Comparison of ENCODE assay signal across 13 mouse cellular contexts in the genomic region with DNA sequence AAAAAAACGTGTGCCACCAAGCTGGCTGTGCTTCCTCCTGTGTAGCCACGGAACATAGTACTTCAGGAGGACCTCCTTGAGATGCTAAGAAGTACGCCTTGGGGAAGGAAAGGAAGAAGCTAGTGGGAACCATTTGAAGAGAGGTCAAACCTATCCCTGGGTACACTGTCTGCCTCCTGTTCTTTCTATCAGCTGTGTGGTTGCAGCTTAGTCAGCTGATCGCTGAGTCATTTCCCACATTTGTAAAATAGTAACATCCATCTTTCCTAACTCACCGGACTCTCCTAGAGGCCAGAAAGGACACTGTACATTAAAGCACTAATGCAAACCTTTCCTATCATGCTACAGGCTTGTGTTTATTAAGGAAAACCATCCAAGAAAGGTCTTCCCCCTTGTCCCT.
"Had no signal": no experiment of that assay in that cellular context is flagged by ENCODE, and none has a peak within 500 bp of the region (broad histone marks: within the 10 kb centered on the region; RNA-seq: fewer than 3 reads in every experiment).

No protein-coding gene starts in this region.

- H3K9me3 ChIP-seq: limb, embryonic 10.5 days; liver, embryonic 12.5 days; midbrain, embryonic 13.5 days; neural tube, embryonic 15.5 days had no signal

- H3K27ac ChIP-seq: layer of hippocampus, adult 2 months; limb, embryonic 10.5 days; liver, embryonic 12.5 days; midbrain, embryonic 13.5 days; neural tube, embryonic 15.5 days had no signal

- H3K4me2 ChIP-seq: liver, embryonic 12.5 days; lung, embryonic 14.5 days; midbrain, embryonic 13.5 days; neural tube, embryonic 15.5 days had no signal

- H3K4me1 ChIP-seq: midbrain, embryonic 13.5 days had no signal

- DNase-seq: kidney, postnatal 10 days; kidney, postnatal 4 days; lung, embryonic 14.5 days; lung, postnatal 10 days; lung, postnatal 4 days; right cerebral cortex, adult 18-20 months; right cerebral cortex, postnatal 25 days; thymus, postnatal 4 days had no signal

- H3K4me3 ChIP-seq: layer of hippocampus, adult 2 months; limb, embryonic 10.5 days; liver, embryonic 12.5 days; midbrain, embryonic 13.5 days; neural tube, embryonic 15.5 days had no signal

- H3K9ac ChIP-seq: liver, embryonic 12.5 days; lung, embryonic 14.5 days; midbrain, embryonic 13.5 days; neural tube, embryonic 15.5 days had no signal

- H3K27me3 ChIP-seq: liver, embryonic 12.5 days; midbrain, embryonic 13.5 days; neural tube, embryonic 15.5 days had no signal
